Mouse (Mus musculus) mouse embryonic stem cell (cell line): Measurements from ENCODE around the gene Krt78.
"Not testable (repeated sequence)": the region's sequence is repeated elsewhere in the genome, so short reads cannot be mapped to it uniquely, and the experiment has no call there.

ENCODE experiments used
- in situ Hi-C, 2 experiments: fragments of 300-500 bp; cut with MboI; formaldehyde crosslinking; loops; 1 replicate in 1 of 2; 3 replicates in 1 of 2; pipeline ENCODE4 v1.14.3; 2019 to 2020; ENCODE audit warnings: low sequenced_read_pairs in 2 of 2, low pct_unique_long_range_greater_than_20kb in 1 of 2, mixed read lengths in 1 of 2; ENCODE audit not compliant: unreplicated experiment in 1 of 2

Krt78 gene

DNA sequence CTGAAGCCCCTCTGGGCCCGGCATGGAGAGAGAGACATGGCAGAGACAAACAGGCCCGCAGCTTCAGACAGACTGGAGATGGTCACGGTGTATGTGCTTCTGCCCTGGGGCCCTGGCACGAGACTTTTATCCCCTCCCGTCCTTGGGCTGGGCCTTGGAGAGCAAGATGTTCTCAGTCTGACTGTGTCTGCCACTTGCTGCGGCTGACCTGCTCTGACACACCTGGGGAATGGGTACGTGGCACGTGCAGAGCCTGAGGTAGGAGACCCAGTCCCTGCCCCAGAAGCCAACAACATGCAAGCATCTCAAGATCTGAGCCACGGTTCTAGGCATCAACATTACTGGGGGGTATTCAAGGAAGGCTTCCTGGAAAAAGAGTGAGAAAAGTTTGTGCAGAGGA lies at the start of gene Krt78:
Gene Krt78 (minus strand): TSS at position 101 of the 400 bp plus-strand sequence.
- in situ Hi-C loops, result no loop called here

DNA sequence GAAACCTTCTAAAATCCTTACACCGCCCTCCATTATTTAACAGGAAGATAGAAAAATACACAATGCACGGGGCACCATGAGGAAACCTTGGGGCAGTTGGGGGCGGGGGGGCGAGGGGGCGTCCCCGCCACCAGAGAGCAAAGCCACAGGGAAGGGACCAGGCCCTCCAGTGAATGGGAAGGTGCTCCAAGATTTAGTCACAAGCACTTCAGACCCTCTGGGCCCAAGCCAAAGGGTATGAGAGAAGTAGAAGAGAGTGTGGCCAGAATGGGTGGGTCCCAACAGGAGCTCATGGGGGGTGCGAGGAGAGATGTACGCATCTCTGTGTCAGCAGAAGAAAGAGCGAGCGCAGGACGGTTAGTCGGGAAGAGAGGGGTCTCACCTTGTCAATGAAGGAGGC lies 49.4 kb upstream of the Krt78 start:
- in situ Hi-C loops, result no loop called here

DNA sequence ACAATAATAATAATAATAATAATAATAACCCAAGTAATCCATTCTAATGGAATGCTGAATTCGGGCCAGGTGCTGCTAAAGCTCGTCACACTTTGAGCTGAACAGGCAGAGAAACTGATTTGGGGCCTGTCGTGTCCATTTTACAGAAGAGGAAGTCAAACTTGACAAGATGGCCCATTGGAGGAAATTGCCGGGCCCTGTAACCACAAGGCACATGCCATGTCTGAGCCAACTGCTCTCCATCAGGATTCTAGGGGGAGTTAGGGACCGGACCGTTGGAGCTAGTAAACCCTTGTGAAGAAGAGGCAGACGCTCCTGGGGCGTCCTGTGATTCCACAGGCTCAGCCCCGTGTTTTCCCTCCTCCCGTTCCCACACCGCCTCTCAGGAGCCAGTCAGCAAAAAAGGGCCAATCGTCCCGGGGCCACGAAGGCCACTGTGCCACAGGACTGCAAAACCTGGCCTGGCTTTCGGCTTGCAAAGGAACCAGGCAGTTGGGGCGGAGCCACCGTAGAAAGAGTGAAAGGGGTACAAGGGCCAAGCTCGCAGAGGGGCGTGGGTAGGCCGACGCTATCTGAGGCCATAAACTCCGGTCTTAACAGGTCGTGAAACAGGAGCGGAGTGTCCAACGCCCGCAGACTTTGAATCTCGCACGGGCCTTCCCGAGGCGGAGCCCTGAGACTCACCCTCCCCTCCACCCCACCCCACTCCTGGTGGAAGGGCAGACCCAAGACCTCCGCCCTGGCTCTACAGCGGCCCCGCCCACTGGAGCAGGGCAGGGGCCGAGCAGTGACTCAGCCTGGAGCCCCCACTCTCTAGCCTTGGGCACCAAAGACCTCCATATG lies 48.8 kb upstream of the Krt78 start:
- in situ Hi-C loops, result no loop called here

DNA sequence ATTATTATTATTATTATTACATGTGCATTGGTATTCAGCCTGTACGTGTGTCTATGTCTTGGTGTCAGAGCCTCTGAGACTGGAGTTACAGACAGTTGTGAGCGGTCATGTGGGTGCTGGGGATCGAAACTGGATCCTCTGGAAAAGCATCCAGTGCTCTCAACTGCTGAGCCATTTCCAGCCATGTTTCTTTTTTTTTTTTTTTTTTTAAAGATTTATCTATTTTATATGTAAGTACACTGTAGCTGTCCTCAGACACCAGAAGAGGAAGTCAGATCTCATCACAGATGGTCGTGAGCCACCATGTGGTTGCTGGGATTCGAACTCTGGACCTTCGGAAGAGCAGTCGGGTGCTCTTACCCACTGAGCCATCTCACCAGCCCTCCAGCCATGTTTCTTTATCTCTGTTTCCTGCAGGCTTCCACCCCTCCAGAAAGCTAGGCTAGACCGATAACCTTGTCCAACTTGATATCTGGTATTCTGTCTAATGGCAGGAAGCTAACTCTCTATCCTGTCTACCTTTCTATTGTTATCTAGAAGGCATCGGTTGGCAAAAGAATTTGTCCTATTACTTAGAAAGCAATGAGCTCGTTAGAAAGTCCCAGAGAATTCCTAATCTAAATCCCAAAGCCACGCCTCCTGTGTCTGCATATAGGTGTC lies 45.7 kb upstream of the Krt78 start:
- in situ Hi-C loops, result no loop called here

DNA sequence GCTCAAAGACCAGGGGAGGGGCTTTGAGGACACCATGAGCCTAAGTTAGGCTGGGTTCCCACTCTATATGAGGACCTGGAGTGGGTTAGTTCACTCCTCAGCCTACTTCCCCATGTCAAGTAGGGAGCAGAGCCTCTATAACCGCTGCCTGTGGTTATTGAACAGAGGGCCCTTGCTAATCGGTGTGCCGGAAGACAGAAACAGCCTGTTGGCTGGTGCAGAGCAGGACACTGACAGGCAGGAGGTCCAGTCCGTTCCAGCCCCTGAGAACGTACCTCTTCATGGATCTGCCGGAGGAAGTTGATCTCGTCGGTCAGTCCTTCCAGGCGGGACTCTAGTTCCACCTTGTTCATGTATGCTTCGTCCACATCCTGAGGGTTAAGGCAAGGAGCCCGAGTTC lies 45.1 kb upstream of the Krt78 start:
- in situ Hi-C loops, result no loop called here

DNA sequence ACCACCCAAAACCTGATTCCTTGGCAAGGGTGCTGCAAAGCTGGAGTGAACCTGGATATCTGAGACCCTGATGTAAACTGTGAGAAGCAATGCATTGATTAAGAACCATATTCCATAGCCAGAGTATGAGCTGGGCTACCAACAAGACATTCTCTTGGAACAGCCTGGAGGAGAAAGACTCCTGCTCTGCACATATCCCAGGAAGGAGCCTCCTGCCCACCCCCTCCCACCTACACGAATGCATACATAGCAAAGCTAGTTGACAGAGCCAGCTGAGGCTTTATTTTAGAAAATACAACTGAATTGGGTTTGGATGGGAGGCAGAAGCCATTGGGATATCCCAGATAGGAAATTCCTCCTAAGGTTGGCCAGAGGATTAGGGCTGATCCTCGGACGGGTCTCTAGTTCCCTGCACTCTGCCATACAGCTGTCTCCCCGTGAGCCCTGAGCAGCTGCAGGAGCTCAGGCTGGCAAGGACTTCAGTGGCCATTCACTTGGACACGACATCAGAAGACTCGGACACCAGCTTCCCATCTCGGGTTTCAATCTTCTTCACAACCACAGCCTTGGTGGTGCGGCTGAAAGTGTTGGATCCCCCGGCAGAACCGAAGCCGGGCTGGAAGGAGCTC lies 42.5 kb upstream of the Krt78 start:
- in situ Hi-C loops, result not testable (repeated sequence)

DNA sequence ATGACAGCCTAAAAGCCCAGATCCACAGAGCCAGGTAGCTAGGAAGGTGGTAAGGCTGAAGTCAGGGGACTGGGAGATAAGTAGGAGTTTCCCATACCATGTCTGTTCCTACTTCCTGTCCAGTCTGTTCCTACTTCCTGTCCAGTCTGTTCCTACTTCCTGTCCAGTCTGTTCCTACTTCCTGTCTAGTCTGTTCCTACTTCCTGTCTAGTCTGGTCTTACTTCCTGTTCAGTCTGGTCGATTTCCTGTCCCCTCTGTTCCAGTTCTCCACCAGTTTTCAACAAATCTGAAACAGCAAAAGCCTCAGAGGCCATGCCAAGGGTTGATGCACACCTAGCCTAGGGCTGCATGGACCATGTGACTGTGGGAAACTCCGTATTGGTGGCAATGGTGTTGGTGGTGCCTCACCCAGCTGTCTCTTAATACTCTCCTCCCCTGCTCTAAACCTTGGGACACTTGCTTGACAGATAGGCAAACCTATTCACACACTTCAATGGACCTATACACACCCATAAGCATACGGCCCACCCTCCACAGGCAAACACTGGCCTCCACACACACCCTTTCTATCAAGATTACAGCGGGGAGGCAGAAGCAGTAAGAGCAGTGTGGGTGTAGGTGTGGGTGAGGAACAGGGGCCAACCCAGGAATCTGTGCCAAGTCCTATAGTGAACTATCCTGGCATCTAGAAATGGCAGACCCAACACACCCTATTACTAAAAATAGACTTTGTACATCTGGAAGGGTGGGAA lies 41.6 kb upstream of the Krt78 start:
- in situ Hi-C loops, result no loop called here

DNA sequence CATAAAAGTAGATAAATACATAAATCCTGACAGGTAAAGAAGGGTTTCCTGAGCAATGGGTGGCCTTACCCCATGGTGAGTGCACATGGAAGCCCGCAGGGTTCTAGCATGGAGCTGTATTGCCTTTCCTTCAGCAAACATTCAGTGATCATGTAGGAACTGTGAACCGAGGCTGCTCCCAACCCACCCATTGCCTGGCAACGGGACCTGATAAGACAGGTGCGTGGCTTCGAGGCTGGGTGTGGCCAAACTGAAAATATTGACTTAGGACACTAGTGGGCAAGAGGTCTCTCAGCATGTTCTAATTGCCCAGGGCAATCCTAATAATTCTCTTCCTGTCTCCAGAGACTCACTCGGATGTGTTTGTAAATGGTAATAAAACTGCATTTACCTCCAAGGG lies 40.3 kb upstream of the Krt78 start:
- in situ Hi-C loops, result loop anchor here in 1 of 2 experiments (5.0 kb wide), 1 partner anchor 68 kb away; no protein-coding TSS in a partner anchor

DNA sequence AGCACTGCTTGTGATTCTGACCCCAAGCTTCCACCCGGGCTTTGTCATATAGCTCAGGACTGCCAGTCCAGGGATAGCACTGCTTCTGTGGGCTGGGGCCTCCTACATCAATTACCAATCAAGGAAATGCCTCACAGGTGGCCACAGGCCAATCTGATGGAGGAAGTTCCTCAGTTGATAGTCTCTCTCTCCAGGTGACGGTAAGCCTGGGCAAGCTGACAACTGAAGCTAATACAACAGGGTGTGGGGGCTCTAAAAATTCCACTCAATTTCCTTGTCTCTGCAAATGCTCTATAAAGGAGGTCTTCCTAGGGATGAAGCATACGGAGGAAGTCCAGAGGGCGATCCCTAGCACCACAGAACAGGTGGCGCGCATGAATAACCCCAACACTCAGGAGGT lies 36.9 kb upstream of the Krt78 start:
- in situ Hi-C loops, result loop anchor here in 1 of 2 experiments (5.0 kb wide), 1 partner anchor 71 kb away; no protein-coding TSS in a partner anchor

DNA sequence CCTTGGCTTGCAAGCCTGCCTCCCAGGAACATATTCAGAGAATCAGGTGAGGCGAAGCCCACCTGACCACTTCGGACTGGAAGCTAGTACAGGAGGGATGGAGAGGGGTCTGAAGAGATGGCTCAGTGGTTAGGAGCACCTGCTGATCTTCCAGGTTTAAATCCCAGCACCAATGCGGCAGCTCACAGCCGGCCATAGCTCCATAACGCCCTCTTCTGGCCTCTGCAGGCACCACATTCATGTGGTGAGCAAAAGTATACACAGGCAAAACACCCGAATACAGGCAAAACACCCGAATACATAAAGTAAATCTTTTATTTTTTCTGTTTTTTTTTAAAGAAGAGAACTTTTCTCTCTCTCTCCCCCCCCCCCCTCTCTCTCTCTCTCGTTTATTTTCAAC lies 34.6 kb upstream of the Krt78 start:
- in situ Hi-C loops, result loop anchor here in 1 of 2 experiments (5.0 kb wide), 1 partner anchor 84 kb away; the partner anchor contains the start of gene Eif4b

DNA sequence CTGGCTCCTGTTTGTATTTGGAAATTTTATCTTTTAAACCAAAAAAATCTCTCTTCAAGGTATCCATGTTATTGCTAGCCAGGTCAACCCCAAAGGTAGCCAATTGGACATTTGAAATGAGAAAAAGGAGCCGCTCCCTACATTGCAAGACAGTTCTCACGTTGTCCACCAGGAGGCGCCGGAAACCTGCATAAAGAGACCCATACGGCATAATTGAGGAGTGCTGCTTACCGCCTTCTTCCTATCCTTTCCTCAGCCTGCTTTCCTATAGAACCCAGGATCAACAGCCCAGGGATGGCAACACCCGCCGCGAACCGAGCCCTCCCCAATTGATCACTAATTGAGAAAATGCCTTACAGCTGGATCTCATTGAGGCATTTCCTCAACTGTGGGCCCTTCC lies 34.0 kb upstream of the Krt78 start:
- in situ Hi-C loops, result loop anchor here in 1 of 2 experiments (5.0 kb wide), 1 partner anchor 84 kb away; the partner anchor contains the start of gene Eif4b

DNA sequence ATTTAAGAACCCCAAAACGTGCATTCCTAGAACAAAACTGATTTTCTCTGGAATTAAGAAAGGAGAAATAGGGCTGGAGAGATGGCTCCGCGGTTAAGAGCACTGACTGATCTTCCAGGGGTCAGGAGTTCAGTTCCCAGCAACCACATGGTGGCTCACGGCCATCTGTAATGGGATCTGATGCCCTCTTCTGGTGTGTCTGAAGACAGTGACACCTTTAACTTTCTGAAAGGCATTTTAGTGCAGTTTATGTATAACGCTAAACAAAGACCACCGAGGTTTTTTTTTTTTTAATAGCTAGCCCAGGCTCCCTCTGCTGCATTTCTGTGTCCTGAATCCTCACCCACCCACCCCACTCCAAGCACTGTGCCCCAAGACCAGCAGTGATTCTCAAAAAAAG lies 30.7 kb upstream of the Krt78 start:
- in situ Hi-C loops, result loop anchor here (5.0 kb wide), 2 partner anchors 88 to 647 kb away; partner anchors contain the start of gene Eif4b (in 1 of the 2)

DNA sequence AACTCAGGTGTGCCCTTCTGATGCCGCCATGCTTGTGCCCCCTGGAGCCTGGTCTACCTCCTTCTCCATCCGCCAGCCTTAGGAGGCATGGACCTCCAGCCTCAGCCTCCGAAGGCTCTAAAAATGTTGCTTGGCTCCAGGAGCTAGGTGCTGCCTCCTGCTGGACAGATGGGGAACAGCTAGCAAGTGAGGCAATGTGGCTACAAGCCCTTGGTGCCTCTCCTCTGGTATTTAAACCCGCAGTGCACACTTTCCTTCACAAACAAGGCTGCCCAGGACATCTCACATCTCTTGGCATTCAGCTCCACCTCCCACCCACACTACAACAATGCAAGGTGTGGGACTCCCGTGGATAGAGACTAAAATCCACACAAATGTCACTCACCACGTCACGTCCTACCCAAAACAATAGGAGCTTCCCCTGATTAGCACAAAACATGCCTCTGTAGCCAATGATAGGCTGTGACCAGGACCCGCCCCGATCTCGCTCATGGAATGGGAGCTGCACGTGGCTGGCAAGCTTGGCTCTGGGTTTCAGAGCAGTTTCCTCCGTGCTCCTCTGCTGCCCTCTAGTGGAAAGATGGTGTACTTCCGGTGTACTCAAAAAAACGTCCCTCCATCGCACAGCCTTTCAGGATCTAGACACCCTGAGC lies 30.0 kb upstream of the Krt78 start:
- in situ Hi-C loops, result loop anchor here in 1 of 2 experiments (5.0 kb wide), 1 partner anchor 647 kb away; no protein-coding TSS in a partner anchor

DNA sequence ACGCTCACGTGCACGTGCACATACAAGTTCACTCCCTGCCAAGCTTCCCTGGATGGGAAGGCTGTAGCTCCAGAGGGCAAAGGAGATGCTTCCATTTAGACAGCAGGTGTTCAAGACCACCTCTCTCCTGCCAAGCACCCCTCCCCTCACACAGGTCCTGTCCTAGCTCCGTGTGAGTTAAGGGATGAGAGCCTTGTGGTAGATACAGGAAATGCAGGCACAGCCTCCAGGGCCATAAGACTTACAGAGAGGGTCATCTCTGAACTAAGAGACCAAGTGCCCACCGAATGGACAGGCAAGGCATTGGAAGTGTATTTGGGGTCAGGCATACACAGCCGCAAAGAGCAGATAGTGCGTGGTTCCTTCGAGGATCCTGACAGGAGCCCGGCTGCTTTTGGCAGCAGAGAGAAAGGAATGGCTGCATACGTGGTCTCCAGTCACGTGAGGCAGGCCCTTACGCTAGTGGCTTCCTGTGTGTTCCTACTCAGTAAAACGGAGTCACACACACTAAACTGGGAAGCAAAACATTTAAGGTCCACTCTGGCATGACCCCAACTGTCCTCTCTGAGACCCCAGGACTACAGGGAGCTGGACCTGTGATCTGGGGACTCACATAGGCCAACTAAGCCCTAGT lies 29.3 kb upstream of the Krt78 start:
- in situ Hi-C loops, result loop anchor here in 1 of 2 experiments (5.0 kb wide), 1 partner anchor 646 kb away; no protein-coding TSS in a partner anchor

DNA sequence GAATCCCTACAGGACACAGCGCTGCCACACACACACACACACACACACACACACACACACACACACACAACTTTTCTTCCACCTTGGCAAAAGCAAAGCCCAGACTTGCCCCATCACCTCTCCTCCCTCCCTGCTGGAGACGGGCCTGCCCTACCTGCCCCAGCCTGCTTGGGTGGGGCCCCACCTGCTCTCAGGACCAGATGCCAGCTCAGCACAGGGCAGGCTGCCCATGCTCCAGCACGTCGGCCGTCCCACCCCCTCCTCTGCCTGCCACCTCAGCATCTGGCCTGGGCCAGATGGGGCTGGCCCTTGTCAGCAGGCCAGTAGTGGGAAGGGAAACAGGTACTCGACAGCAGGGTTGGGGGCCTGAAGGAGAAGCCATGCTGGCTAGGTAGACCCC lies 26.8 kb upstream of the Krt78 start:
- in situ Hi-C loops, result loop anchor here in 1 of 2 experiments (5.0 kb wide), 1 partner anchor 644 kb away; no protein-coding TSS in a partner anchor

DNA sequence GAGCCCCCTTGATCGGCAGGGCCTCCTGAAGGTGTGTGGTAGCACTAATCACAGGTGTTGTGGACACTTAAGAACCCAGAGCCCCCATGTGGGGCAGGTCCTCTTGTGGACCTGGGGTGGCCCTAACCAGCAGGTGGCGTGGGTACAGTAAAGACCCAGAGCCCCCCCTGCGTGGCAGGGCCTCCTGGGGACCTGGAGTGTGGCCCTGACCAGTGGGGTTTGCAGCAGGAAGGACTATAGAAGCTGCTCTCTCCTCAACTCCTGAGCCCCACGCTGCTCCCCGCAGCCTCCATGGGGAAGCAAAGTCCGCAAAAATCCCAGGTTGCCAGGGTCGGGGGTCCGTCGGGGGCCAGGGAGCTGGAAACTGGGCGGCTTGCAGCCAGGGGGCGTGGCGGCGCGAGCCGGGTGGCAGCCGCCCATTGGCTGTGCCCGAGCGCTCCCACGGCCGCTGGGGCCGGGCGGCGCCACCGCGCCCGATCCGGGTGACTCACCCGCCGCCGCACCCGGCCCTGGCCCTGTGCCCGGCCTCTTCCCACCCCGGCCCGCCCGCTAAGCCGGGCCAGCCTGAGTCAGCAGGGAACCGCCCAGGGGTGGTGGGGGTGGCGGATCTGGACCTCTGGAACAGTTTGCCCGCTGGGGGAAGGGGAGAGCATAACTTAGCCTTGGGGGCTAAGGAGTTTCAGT lies 23.1 kb upstream of the Krt78 start:
- in situ Hi-C loops, result loop anchor here in 1 of 2 experiments (10.0 kb wide), 2 partner anchors 452 to 642 kb away; no protein-coding TSS in a partner anchor

DNA sequence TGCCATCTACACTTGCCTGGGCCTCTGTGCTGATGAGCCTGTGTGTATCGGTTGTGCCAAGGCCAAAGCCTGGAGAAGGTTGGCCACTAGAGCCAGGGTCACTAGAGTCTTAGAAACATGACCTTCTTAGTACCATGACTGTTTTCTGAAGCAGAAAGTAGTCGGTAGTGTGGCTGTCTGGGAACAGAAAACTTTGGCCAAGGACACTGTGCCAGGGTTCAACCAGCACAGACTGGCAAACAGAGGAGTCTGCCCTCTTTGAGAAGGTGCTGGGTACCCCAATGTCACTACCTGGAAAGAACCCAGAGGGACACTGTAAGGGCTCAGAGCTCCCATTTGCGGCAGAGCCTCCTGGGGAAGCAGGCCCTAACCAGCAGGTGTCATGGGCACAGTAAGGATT lies 22.6 kb upstream of the Krt78 start:
- in situ Hi-C loops, result loop anchor here in 1 of 2 experiments (10.0 kb wide), 2 partner anchors 452 to 642 kb away; no protein-coding TSS in a partner anchor
